7 mouse cellular contexts compared by ENCODE assay signal in the genomic region with DNA sequence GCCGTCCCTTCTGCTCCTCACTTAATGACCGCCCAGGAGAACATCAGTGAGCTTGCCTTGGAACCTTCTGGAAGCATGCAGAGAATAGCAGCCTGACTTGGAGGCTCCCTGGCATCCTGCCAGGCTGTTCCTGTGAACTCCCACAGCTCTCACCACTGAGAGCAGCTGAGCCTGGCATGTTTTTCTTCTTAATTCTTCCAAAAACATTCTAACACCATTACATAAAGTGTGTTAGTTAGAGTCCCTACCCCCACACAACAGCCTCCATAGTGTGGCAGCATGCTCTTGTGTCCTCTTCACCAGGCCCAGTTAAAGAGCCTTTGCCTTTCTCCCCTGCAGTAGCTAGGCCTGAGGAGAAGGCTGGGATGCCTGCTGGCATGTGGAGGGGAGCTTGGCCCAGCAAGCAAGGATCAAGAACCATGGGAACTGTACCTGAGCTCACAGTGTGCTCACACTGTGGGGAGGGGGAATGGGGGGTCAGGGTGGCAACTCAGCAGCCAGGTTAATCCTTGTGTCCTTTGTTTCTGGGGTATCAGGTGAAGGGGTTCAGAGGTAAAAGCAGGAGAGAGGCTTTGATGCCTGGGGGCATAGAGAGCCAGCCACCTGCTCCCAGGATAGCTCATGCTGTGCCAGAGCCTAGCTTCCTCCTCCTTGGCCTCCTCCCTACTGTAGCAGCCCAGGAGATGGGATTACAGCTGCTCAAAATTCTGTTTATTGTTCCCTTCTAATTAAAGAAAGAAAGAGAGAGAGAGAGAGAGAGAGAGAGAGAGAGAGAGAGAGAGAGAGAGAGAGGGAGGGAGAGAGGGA. TPM values are rescaled to one million over a fixed set of nuclear protein-coding genes. Genes with fewer than 3 reads are reported as not detected.
DNase-seq lines count a peak whose midpoint lies in the region; TF ChIP-seq lines count a peak whose summit lies in the region.

No protein-coding gene starts in this region.

- H3K4me3 ChIP-seq in olfactory bulb, adult 2 months (ENCODE audit: insufficient read depth, low read depth, low read length), result no peak overlapping the region
- no peak overlapping the region for H3K4me3 ChIP-seq in thymus, adult 2 months (ENCODE audit: control insufficient read depth, insufficient read depth, low read length)

- 4% methylated on average over 2 of the region's 2 CpGs for WGBS in olfactory bulb, adult 2 months
- 93% methylated on average over 2 of the region's 2 CpGs for WGBS in thymus, adult 2 months

- H3K36me3 ChIP-seq in thymus, adult 2 months (ENCODE audit: control insufficient read depth, insufficient read depth, low read length), result no peaks in the 10 kb centered on the region

- H3K27ac ChIP-seq in olfactory bulb, adult 2 months (ENCODE audit: insufficient read depth, low read depth, low read length), result peak overlapping the region; percentile 80
- H3K27ac ChIP-seq in thymus, adult 2 months (ENCODE audit: control insufficient read depth, insufficient read depth, low read length), result no peak overlapping the region

- intact Hi-C loops in heart, postnatal 36 days (cut with DNase I), result no loop called here

- no peak for TF ChIP-seq CTCF in olfactory bulb, adult 2 months (IDR thresholded peaks at IDR 0.05; ENCODE audit: insufficient read depth, low read depth, low read length)
- no peak for TF ChIP-seq CTCF in thymus, adult 2 months (IDR thresholded peaks at IDR 0.05; ENCODE audit: borderline replicate concordance, control insufficient read depth, extremely low read depth, insufficient read depth, low read length, poor library complexity)

- no peak for TF ChIP-seq POLR2A in olfactory bulb, adult 2 months (IDR thresholded peaks at IDR 0.05; ENCODE audit: insufficient read depth, low read depth, low read length)
- no peak for TF ChIP-seq POLR2A in thymus, adult 2 months (IDR thresholded peaks at IDR 0.05; ENCODE audit: control insufficient read depth, extremely low read depth, insufficient read depth, low read length, poor library complexity)

- H3K27me3 ChIP-seq in thymus, adult 2 months (ENCODE audit: control insufficient read depth, insufficient read depth, low read length), result no peaks in the 10 kb centered on the region

- peak; percentile 63 for DNase-seq in retina, postnatal 1 day
- DNase-seq in retina, embryonic 14.5 days (ENCODE audit: low spot score), result no peak
- DNase-seq in cerebellum, postnatal 14 days, result peak; percentile 81 to 85
- peak; percentile 24 to 45 for DNase-seq in heart, postnatal 36 days
- peak; percentile 77 to 89 for DNase-seq in layer of hippocampus, postnatal 14 days (ENCODE audit: low spot score in 2 of 2)
- no peak for DNase-seq in thymus, adult 2 months

- peaks cover 25% of the 10 kb centered on the region for H3K4me1 ChIP-seq in olfactory bulb, adult 2 months (ENCODE audit: control insufficient read depth, insufficient read depth, low read length)
- H3K4me1 ChIP-seq in thymus, adult 2 months (replicated peaks; ENCODE audit: control insufficient read depth, insufficient read depth, low read length), result no peaks in the 10 kb centered on the region

RNA-seq across cellular contexts. Expression of gene Aifm3, which starts 7.3 kb away (rescaled TPM):
- total RNA-seq in heart, postnatal 36 days (2021), result under 1 TPM in 1 of 2 experiments, not detected in 1; 0.11 TPM
- 10 to 100 TPM; 59.1 to 61.5 TPM for total RNA-seq in layer of hippocampus, postnatal 14 days (2021)
- not detected in 2 replicates for polyA plus RNA-seq in olfactory bulb, adult 2 months (2012; ENCODE audit: insufficient read depth, insufficient read length, low replicate concordance, missing spikeins)
- polyA plus RNA-seq in thymus, adult 2 months (2012; rRNA removed), result 0.93 and 1.4 TPM in 2 replicates

RNA-seq across cellular contexts. Expression of gene Lztr1, which starts 11.8 kb away (rescaled TPM):
- total RNA-seq in heart, postnatal 36 days (2021), result 10 to 100 TPM; 35.4 to 38.3 TPM
- total RNA-seq in layer of hippocampus, postnatal 14 days (2021), result 100 to 1,000 TPM; 204 to 215 TPM
- polyA plus RNA-seq in olfactory bulb, adult 2 months (2012; ENCODE audit: insufficient read depth, insufficient read length, low replicate concordance, missing spikeins), result not detected in 2 replicates
- polyA plus RNA-seq in thymus, adult 2 months (2012; rRNA removed), result 291 and 303 TPM in 2 replicates

RNA-seq across cellular contexts. Expression of gene Thap7, which starts 34.2 kb away (rescaled TPM):
- total RNA-seq in heart, postnatal 36 days (2021), result 10 to 100 TPM; 14.7 to 14.8 TPM
- 10 to 100 TPM; 38.1 to 40.8 TPM for total RNA-seq in layer of hippocampus, postnatal 14 days (2021)
- polyA plus RNA-seq in olfactory bulb, adult 2 months (2012; ENCODE audit: insufficient read depth, insufficient read length, low replicate concordance, missing spikeins), result not detected in 2 replicates
- 139 and 141 TPM in 2 replicates for polyA plus RNA-seq in thymus, adult 2 months (2012; rRNA removed)

RNA-seq across cellular contexts. Expression of gene Crkl, which starts 44.9 kb away (rescaled TPM):
- 10 to 100 TPM; 23.4 to 27.4 TPM for total RNA-seq in heart, postnatal 36 days (2021)
- 10 to 100 TPM; 37.3 to 37.4 TPM for total RNA-seq in layer of hippocampus, postnatal 14 days (2021)
- polyA plus RNA-seq in olfactory bulb, adult 2 months (2012; ENCODE audit: insufficient read depth, insufficient read length, low replicate concordance, missing spikeins), result not detected in 2 replicates
- polyA plus RNA-seq in thymus, adult 2 months (2012; rRNA removed), result 147 and 200 TPM in 2 replicates

Comparison
In these comparisons a context has a peak if more than half of its experiments do, and no peak if none do; other contexts are left out.
1. DNase-seq: peak in retina, postnatal 1 day (single experiment), cerebellum, postnatal 14 days (2 of 2), heart, postnatal 36 days (2 of 2) and layer of hippocampus, postnatal 14 days (2 of 2); none in retina, embryonic 14.5 days (single experiment) and thymus, adult 2 months (single experiment).
2. RNA of gene Aifm3, which starts 7.3 kb away (total RNA-seq): 59.1 to 61.5 TPM in layer of hippocampus, postnatal 14 days; 0.11 TPM in heart, postnatal 36 days; every median in the first group is over 10 times any median in the second.
3. RNA of gene Lztr1, which starts 11.8 kb away (total RNA-seq): 204 to 215 TPM in layer of hippocampus, postnatal 14 days; 35.4 to 38.3 TPM in heart, postnatal 36 days; every median in the first group is over 4 times any median in the second.